Mouse (Mus musculus) gastrocnemius, adult 2 months (tissue): ENCODE results near the gene Polr2b. TPM values are rescaled to one million over a fixed set of nuclear protein-coding genes. Genes with fewer than 3 reads are reported as not detected.

ENCODE experiments used
- DNase-seq: peaks from one replicate; pipeline ENCODE4 v3.0.0; 2022
- H3K27ac ChIP-seq: fragments of 200-600 bp; 2 replicates; pipeline ENCODE4 v1.8.1; 2022; ENCODE audit warnings: mild to moderate bottlenecking
- H3K4me3 ChIP-seq: fragments of 200-600 bp; 2 replicates; pipeline ENCODE4 v1.8.1; 2022; ENCODE audit warnings: mild to moderate bottlenecking, moderate library complexity
- CTCF ChIP-seq: fragments of 200-600 bp; IDR thresholded peaks from 2 replicates; pipeline ENCODE4 v1.8.1; 2022; ENCODE audit warnings: antibody characterized with exemption, mild to moderate bottlenecking, moderate library complexity
- intact Hi-C: fragments of 180-260 bp; cut with DNase I; formaldehyde crosslinking; loops from one replicate; pipeline ENCODE4 v1.15.1; 2025
- total RNA-seq, 2 experiments: library from RNA; stranded (reverse); gene quantifications; 2 replicates each; pipeline ENCODE4 v1.2.3; 2021

The Polr2b gene
- total RNA-seq, 2 experiments from 2014 or later = 26.3 to 30.2 TPM

- Histone ChIP-seq H3K27ac (no peak overlapping the region), H3K4me3 (peak overlapping the region; percentile 98)
- DNase-seq = no peak
- intact Hi-C loops = loop anchor here (5.0 kb wide), 1 partner anchor 41 kb away; the partner anchor contains the start of gene Rest
- TF ChIP-seq CTCF = no peak
Measured at GRCm38 (mm10) chr5:77307821-77308553, 2.0 kb upstream of the Polr2b start.

GRCm38 (mm10) chr5:77309051-77309906 lies 668 bp upstream of the Polr2b start:
- intact Hi-C loops = loop anchor here (5.0 kb wide), 1 partner anchor 42 kb away; the partner anchor contains the start of gene Rest
- DNase-seq = peak; percentile 56
- peak overlapping the region; percentile 97 for H3K27ac ChIP-seq
- TF ChIP-seq CTCF = no peak
- H3K4me3 ChIP-seq = peak overlapping the region; percentile 98

- intact Hi-C loops = loop anchor here (10.0 kb wide), 1 partner anchor 409 kb away; the partner anchor contains the start of gene Aasdh
- no peak for DNase-seq
- Histone ChIP-seq H3K27ac (no peak overlapping the region), H3K4me3 (no peak overlapping the region)
- TF ChIP-seq CTCF = no peak
Measured at GRCm38 (mm10) chr5:77314206-77314605, 4.3 kb downstream of the Polr2b start.

- no peak for TF ChIP-seq CTCF
- Histone ChIP-seq H3K4me3 (no peak overlapping the region), H3K27ac (no peak overlapping the region)
- intact Hi-C loops = loop anchor here (10.0 kb wide), 1 partner anchor 410 kb away; the partner anchor contains the start of gene Aasdh
- DNase-seq = no peak
Measured at GRCm38 (mm10) chr5:77314986-77315385, 5.0 kb downstream of the Polr2b start.

GRCm38 (mm10) chr5:77324936-77325335 lies 15.0 kb downstream of the Polr2b start:
- Histone ChIP-seq H3K4me3 (no peak overlapping the region), H3K27ac (no peak overlapping the region)
- DNase-seq = no peak
- intact Hi-C loops = loop anchor here (10.0 kb wide), 1 partner anchor 340 kb away; no protein-coding TSS in a partner anchor
- no peak for TF ChIP-seq CTCF

- intact Hi-C loops = no loop called here
Measured at GRCm38 (mm10) chr5:77330154-77330553, 20.2 kb downstream of the Polr2b start.

GRCm38 (mm10) chr5:77340033-77340432 lies 30.1 kb downstream of the Polr2b start:
- no peak overlapping the region for H3K27ac ChIP-seq
- intact Hi-C loops = no loop called here
- no peak for DNase-seq
- TF ChIP-seq CTCF = no peak
- no peak overlapping the region for H3K4me3 ChIP-seq

More at GRCm38 (mm10) chr5:77330154-77330553, 20.2 kb downstream of the Polr2b start:
- H3K27ac ChIP-seq = no peak overlapping the region
- TF ChIP-seq CTCF = no peak
- no peak overlapping the region for H3K4me3 ChIP-seq
- no peak for DNase-seq

- intact Hi-C loops = no loop called here
- no peak for TF ChIP-seq CTCF
- no peak overlapping the region for H3K4me3 ChIP-seq
- no peak for DNase-seq
- no peak overlapping the region for H3K27ac ChIP-seq
Measured at GRCm38 (mm10) chr5:77348901-77349300, 39.0 kb downstream of the Polr2b start.

- intact Hi-C loops = no loop called here
- no peak overlapping the region for H3K4me3 ChIP-seq
- DNase-seq = no peak
- TF ChIP-seq CTCF = 0 out of 2 replicates have a peak, but pooled peaks have one; percentile 9
- H3K27ac ChIP-seq = no peak overlapping the region
Measured at GRCm38 (mm10) chr5:77349971-77350658, 40.2 kb downstream of the Polr2b start.

GRCm38 (mm10) chr5:77351691-77352090 lies 41.7 kb downstream of the Polr2b start:
- no peak for TF ChIP-seq CTCF
- intact Hi-C loops = no loop called here
- DNase-seq = no peak
- no peak overlapping the region for H3K27ac ChIP-seq
- no peak overlapping the region for H3K4me3 ChIP-seq

GRCm38 (mm10) chr5:77354361-77354787 lies 44.4 kb downstream of the Polr2b start:
- intact Hi-C loops = loop anchor here (1.0 to 2.0 kb wide), 2 partner anchors 49 to 110 kb away; no protein-coding TSS in a partner anchor
- no peak; the same call in 1 of the 2 replicates for TF ChIP-seq CTCF
- H3K4me3 ChIP-seq = peak overlapping the region; percentile 54
- DNase-seq = peak; percentile 88
- H3K27ac ChIP-seq = peak overlapping the region; percentile 88
